Mouse (Mus musculus): ENCODE data around the gene Aldh3a2. TPM values are rescaled to one million over a fixed set of nuclear protein-coding genes. Genes with fewer than 3 reads are reported as not detected.
"Not testable (repeated sequence)": the region's sequence is repeated elsewhere in the genome, so short reads cannot be mapped to it uniquely, and the experiment has no call there.

The Aldh3a2 gene
- polyA plus RNA-seq, 1 experiment from 2014 or later, result 24.5 TPM

DNA sequence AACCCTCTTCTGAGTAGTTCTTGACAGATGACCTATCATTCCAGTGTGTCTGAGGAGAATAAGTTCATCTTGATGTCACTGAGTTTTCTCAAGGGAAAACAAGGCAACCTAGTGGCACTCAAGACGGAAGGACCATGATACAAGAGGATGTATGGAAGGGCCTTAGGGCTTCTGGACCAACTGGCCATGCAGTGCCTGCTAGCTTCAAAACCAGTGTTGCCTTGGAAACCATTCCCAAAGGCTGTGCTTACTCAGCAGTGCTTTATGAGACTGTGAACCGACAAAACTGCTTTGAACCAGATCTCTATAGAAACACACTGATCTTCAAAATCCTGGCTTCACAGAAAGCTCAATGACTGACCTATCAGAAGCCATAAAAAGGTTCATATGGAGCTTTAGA lies 76.5 kb downstream of the Aldh3a2 start:
- H3K4me3 ChIP-seq, result no peak overlapping the region
- peaks cover 20% of the 10 kb centered on the region for H3K27me3 ChIP-seq (replicated peaks)
- no peak for ATAC-seq
- 65% methylated on average over 2 of the region's 2 CpGs for whole genome bisulfite sequencing (ENCODE audit: insufficient replicate concordance)
- no peaks in the 10 kb centered on the region for H3K36me3 ChIP-seq
- no peak overlapping the region for H3K4me2 ChIP-seq
- H3K9ac ChIP-seq, result no peak overlapping the region
- H3K4me1 ChIP-seq, result no peaks in the 10 kb centered on the region
- no peaks in the 10 kb centered on the region for H3K9me3 ChIP-seq (replicated peaks)
- no peak overlapping the region for H3K27ac ChIP-seq

DNA sequence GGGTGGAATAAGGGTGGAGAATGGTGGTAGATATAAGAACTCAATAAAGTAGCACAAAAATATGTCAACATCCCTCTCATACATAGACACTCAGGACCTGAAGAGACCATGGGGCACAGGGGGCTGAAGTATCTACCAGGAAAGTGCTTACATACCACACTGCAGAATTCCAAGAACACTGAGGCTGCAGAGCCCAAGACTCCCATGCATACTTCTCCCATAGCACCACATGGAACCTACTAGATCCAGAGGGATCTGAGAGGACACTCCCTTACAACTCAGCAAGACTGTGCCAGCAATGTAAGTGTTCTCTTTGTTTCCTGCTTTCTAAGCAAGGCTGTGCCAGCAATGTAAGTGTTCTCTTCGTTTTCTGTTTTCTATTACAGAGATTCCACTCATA lies 83.4 kb downstream of the Aldh3a2 start:
- H3K9me3 ChIP-seq (replicated peaks), result no peaks in the 10 kb centered on the region
- H3K9ac ChIP-seq, result no peak overlapping the region
- no peaks in the 10 kb centered on the region for H3K27me3 ChIP-seq (replicated peaks)
- no peaks in the 10 kb centered on the region for H3K4me1 ChIP-seq
- WGBS (ENCODE audit: insufficient replicate concordance), result 53% methylated on average over 1 of the region's 1 CpGs
- ATAC-seq, result no peak
- no peaks in the 10 kb centered on the region for H3K36me3 ChIP-seq
- H3K4me3 ChIP-seq, result no peak overlapping the region
- H3K27ac ChIP-seq, result no peak overlapping the region
- H3K4me2 ChIP-seq, result no peak overlapping the region

DNA sequence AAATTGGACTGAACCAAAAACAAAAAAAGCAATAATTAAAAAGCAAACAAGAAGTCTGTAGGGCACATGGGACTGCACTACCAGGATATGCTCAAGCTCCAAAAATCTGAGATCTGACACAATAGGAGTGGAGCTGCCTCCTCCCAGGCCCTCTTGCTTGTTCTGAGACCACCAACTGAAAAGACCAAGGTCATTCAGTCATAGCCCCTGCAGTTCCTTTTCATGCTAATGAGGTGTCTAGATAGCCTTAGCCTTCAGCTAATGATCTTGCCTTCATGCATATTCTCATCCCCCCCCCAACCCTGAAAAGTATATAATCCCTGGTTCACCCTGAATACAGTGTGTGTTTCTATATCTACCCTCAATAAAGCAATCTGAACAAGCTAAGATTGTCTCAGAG lies 85.6 kb downstream of the Aldh3a2 start:
- Histone ChIP-seq H3K4me3 (no peak overlapping the region), H3K9me3 (replicated peaks) (no peaks in the 10 kb centered on the region), H3K27ac (no peak overlapping the region), H3K4me2 (no peak overlapping the region), H3K9ac (no peak overlapping the region), H3K27me3 (replicated peaks) (no peaks in the 10 kb centered on the region), H3K4me1 (no peaks in the 10 kb centered on the region), H3K36me3 (no peaks in the 10 kb centered on the region)
- ATAC-seq, result no peak

DNA sequence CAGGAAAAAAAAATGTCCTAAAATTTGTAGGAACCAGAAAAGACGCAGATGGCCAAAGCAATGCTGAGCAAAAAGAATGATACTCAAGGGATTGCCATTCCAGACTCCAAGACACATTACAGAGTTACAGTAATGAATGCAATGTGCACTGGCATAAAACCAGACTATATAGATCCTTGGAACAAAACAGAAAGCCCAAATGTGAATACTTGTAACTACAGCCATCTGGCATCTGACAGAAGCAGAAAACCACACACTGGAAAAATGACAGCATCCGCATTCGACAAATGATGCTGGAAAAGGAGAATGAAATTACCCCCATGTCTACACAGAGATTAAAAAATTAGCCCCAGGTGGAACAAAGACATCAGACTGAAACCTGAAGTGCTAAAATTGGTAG lies 86.9 kb downstream of the Aldh3a2 start:
- 77% methylated on average over 3 of the region's 3 CpGs for WGBS (ENCODE audit: insufficient replicate concordance)
- Histone ChIP-seq H3K4me1 (peaks cover 8% of the 10 kb centered on the region), H3K36me3 (no peaks in the 10 kb centered on the region), H3K4me2 (no peak overlapping the region), H3K9ac (no peak overlapping the region), H3K27ac (no peak overlapping the region), H3K4me3 (no peak overlapping the region), H3K9me3 (replicated peaks) (no peaks in the 10 kb centered on the region), H3K27me3 (replicated peaks) (no peaks in the 10 kb centered on the region)
- no peak for ATAC-seq

DNA sequence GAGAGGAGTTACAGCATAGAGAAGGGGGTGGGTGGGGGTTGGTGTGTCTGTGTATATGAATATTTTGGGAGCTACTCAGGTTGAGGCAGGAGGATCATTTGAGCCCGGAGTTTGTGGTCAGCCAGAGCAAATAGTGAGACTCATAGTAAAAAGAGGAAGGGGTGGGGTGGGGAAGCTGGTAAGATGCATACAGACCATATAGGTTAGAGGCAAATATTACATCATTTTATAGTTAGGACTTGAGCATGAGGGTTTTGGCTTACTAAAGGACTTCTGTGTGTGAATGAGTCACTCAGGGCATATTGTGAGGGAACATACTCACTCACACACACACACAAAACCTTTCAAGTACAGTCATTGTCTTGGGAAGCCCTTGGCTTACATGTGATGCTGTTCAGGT lies 90.9 kb downstream of the Aldh3a2 start:
- Histone ChIP-seq H3K4me1 (peaks cover 23% of the 10 kb centered on the region), H3K4me2 (peak overlapping the region; percentile 100), H3K27ac (no peak overlapping the region), H3K4me3 (no peak overlapping the region), H3K9ac (no peak overlapping the region), H3K9me3 (replicated peaks) (no peaks in the 10 kb centered on the region), H3K36me3 (no peaks in the 10 kb centered on the region), H3K27me3 (replicated peaks) (no peaks in the 10 kb centered on the region)
- WGBS (ENCODE audit: insufficient replicate concordance), result 36% methylated on average over 1 of the region's 1 CpGs
- ATAC-seq, result no peak

DNA sequence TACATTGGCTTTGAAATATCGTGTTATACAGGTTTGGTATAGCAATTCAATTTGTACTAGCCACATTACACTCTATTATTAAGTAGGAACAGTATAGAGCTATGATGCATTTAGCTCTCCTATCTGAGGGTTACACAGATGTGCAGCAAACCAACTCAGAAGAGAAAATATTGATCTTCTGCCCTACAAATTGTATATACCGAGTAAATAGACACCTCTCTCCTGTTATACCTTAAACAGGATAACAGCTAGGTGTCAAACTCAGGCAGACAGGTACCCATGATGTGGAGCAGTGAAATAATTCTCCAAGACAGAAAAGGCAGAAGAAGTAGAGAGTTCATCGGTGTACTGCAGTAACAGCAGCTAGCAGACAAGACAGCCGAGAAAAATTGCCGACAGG lies 91.5 kb downstream of the Aldh3a2 start:
- Histone ChIP-seq H3K9ac (no peak overlapping the region), H3K27me3 (replicated peaks) (no peaks in the 10 kb centered on the region), H3K4me1 (peaks cover 23% of the 10 kb centered on the region), H3K9me3 (replicated peaks) (no peaks in the 10 kb centered on the region), H3K36me3 (no peaks in the 10 kb centered on the region), H3K27ac (peak overlapping the region; percentile 58), H3K4me3 (peak overlapping the region; percentile 85; the same call in 1 of the 2 replicates), H3K4me2 (peak overlapping the region; percentile 100)
- WGBS (ENCODE audit: insufficient replicate concordance), result 60% methylated on average over 5 of the region's 5 CpGs
- no peak for ATAC-seq

DNA sequence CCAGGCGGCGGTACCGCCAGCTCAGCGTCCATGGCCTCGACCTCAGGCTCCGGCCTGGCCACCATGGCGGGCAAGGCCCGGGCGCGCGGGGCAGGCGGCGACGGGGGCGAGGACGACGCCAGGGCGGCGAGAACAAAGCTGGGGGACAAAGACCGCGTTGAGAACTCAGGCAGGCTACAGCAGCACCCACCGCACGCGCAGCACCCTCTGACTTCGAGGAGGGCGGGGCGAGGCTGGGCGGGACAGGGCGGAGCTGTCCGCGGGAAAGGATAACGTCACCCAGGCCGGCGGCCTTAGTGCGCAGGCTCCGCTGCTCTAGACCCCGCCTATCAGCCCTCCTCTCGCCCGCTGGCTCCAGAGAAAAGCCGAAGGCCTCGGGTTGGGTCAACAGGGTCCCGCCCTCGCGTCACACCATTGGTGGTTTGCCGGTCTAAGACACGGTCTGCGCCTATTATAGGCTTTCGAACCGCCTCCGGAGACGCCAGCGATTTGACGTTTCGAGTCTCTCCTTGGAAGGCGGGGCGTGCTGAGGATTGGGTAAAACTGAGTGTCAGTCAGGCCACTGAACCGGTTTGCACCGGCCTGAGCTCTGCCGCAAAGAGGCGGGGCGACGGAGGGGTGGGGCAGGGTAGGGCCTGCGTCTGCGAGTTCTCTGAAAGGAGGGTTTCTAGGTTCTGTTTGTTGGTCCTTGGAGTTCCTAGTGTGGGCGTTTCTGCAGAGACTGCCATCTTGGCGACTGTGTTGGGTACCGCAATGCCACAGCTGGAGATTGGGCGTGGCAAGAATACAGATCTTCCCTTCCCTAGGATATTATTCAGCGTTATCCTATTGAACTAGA lies 92.2 kb downstream of the Aldh3a2 start, which contains the start of gene Usp22:
Gene Usp22, minus strand, starts transcription at position 235 of the 838 bp plus-strand sequence.
- ATAC-seq, result peak; percentile 97
- peak within 1 kb of the TSS; percentile 100 for H3K4me2 ChIP-seq
- no peaks in the 10 kb centered on the region for H3K9me3 ChIP-seq (replicated peaks)
- no peaks in the 10 kb centered on the region for H3K36me3 ChIP-seq
- H3K9ac ChIP-seq, result peak within 1 kb of the TSS; percentile 96
- H3K27me3 ChIP-seq (replicated peaks), result no peaks in the 10 kb centered on the region
- WGBS (ENCODE audit: insufficient replicate concordance), result 1% methylated on average over 69 of the region's 69 CpGs
- H3K27ac ChIP-seq, result peak within 1 kb of the TSS; percentile 89
- peak within 1 kb of the TSS; percentile 85 for H3K4me3 ChIP-seq
- peaks cover 23% of the 10 kb centered on the region for H3K4me1 ChIP-seq

DNA sequence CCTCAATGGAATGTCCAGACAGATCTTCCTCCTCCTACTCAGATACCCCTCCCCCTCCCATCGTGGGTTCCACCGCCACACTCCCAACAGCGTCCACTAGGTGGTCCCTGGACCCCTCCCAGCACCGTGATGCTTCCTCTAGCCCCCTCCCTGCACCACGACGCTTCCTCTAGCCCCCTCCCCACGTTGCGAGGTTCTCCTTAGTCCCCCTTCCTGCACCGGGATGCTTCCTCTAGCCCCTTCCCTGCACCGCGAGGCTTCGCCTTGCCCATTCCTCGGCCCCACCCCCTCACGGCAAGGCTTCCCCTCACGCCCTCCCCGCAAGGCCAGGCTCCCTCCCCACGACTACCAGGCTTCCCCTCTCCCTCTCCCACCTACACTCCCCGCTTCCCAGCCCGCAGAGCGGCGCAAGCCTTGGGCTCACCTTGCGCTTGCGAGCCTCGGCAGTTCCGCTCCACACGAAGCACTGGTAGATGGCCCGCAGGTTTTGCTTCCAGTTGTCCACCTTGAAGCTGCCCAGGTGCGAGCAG lies 92.9 kb downstream of the Aldh3a2 start:
- Histone ChIP-seq H3K4me2 (peak overlapping the region; percentile 100), H3K9ac (peak overlapping the region; percentile 96), H3K9me3 (replicated peaks) (no peaks in the 10 kb centered on the region), H3K27me3 (replicated peaks) (no peaks in the 10 kb centered on the region), H3K36me3 (no peaks in the 10 kb centered on the region), H3K27ac (peak overlapping the region; percentile 89), H3K4me1 (peaks cover 23% of the 10 kb centered on the region), H3K4me3 (peak overlapping the region; percentile 85)
- WGBS (ENCODE audit: insufficient replicate concordance), result under 1% methylated on average over 28 of the region's 28 CpGs
- ATAC-seq, result no peak; the same call in 1 of the 2 replicates

DNA sequence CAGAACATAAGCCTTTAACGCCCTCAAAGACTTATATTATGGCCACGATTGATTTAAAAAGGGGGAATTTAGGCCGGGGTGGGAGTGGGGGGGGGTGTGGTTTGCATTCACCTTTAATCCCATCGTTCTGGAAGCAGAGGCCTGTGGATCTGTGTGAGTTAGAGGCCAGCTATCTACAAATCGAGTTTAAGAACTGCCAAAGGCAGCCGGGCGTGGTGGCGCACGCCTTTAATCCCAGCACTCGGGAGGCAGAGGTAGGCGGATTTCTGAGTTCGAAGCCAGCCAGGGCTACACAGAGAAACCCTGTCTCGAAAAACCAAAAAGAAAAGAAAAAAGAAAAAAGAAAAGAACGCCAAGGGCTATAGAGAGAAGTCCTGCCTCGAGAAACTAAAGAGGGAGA lies 93.8 kb downstream of the Aldh3a2 start:
- Histone ChIP-seq H3K4me2 (peak overlapping the region; percentile 100), H3K4me3 (peak overlapping the region; percentile 85; the same call in 1 of the 2 replicates), H3K4me1 (peaks cover 30% of the 10 kb centered on the region)
- H3K27ac ChIP-seq; H3K9me3 ChIP-seq (replicated peaks); H3K36me3 ChIP-seq; ATAC-seq; H3K27me3 ChIP-seq (replicated peaks); H3K9ac ChIP-seq: not testable (repeated sequence)
- WGBS (ENCODE audit: insufficient replicate concordance), result 51% methylated on average over 15 of the region's 15 CpGs

Other genes with a start within 250 kb of the Aldh3a2 start
- gene Kcnj12, start 244.9 kb downstream of the Aldh3a2 start, polyA plus RNA-seq (2016; fragmentation: Nextera tagmentation; extraction: Ambion mirVana), result 0.07 TPM in 1 of 2 replicates, not detected in the other
- 3.2 and 4.8 TPM in 2 replicates for gene Tnfrsf13b, start 140.7 kb downstream of the Aldh3a2 start, polyA plus RNA-seq (2016; fragmentation: Nextera tagmentation; extraction: Ambion mirVana)
- gene Usp22, start 92.4 kb downstream of the Aldh3a2 start, polyA plus RNA-seq (2016; fragmentation: Nextera tagmentation; extraction: Ambion mirVana), result 28.5 and 30.8 TPM in 2 replicates
- gene Aldh3a1, start 59.9 kb downstream of the Aldh3a2 start, polyA plus RNA-seq (2016; fragmentation: Nextera tagmentation; extraction: Ambion mirVana), result 0.07 TPM in 1 of 2 replicates, not detected in the other
- 0.12 TPM in 1 of 2 replicates, not detected in the other for gene Slc47a2, start 75.4 kb upstream of the Aldh3a2 start, polyA plus RNA-seq (2016; fragmentation: Nextera tagmentation; extraction: Ambion mirVana)
- 2.5 TPM in 2 replicates for gene Slc47a1, start 110.9 kb upstream of the Aldh3a2 start, polyA plus RNA-seq (2016; fragmentation: Nextera tagmentation; extraction: Ambion mirVana)
- 0.13 and 0.14 TPM in 2 replicates for gene Rnf112, start 186.7 kb upstream of the Aldh3a2 start, polyA plus RNA-seq (2016; fragmentation: Nextera tagmentation; extraction: Ambion mirVana)
- 11.0 and 16.3 TPM in 2 replicates for gene Mfap4, start 218.0 kb upstream of the Aldh3a2 start, polyA plus RNA-seq (2016; fragmentation: Nextera tagmentation; extraction: Ambion mirVana)
- 12.9 and 14.8 TPM in 2 replicates for gene Mapk7, start 226.9 kb upstream of the Aldh3a2 start, polyA plus RNA-seq (2016; fragmentation: Nextera tagmentation; extraction: Ambion mirVana)
- gene B9d1, start 237.7 kb upstream of the Aldh3a2 start, polyA plus RNA-seq (2016; fragmentation: Nextera tagmentation; extraction: Ambion mirVana), result 4.8 TPM in 2 replicates

Measured in liver, embryonic 12.5 days (tissue).